Mouse (Mus musculus): ENCODE measurements around the gene Fat3. TPM values are rescaled to one million over a fixed set of nuclear protein-coding genes. Genes with fewer than 3 reads are reported as not detected.
A peak's percentile ranks its signal among the peaks of the same experiment; 100 is the strongest.

Gene Fat3
- 10 to 100 TPM; 62.3 to 84.8 (median 70.5) TPM for total RNA-seq (2022)

GRCm38 (mm10) chr9:16501186-16501711 is at the start of gene Fat3:
Fat3 (minus strand) TSS chr9:16501285.
- DNase-seq (ENCODE audit: low spot score in 2 of 2), result peak; percentile 35 to 60

DNA sequence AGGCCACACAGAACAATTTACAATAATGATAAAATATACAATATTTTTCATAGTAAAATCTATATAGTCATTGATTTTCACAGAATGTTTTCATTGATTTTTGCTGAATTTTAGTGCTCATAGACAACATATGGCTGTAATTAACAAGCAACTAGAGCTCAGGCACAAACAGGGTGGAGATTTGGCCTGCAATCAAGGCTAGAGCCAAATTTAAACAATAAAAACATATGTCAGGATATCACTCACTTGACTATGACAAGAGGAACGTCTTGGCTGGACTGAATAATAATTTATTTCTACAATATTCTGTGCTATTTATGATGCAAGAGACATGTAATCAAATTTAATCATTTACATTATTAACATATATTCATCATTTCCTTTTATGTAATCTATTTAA is 31.8 kb upstream of the Fat3 start:
- no peak for DNase-seq (ENCODE audit: low spot score in 2 of 2)

DNA sequence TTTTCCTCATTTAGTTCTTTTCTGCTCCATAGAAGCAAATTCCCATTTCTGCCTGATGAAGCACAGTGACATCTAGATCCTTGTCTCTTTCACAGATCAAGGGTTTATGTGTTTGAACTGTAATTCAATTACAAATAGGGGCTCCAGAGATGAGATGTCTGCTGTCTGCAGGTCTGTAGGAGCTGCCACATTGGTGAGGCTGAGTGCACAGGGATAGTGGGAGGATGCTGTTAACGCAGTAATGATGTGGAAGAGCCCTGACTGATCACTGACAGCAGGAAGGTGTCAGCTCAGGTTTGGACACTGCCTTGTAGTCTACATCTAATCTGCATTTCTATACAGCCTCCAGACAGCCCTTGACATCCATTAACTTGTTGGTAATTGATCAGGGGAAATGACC is 16.5 kb upstream of the Fat3 start:
- no peak for DNase-seq (ENCODE audit: low spot score in 2 of 2)

DNA sequence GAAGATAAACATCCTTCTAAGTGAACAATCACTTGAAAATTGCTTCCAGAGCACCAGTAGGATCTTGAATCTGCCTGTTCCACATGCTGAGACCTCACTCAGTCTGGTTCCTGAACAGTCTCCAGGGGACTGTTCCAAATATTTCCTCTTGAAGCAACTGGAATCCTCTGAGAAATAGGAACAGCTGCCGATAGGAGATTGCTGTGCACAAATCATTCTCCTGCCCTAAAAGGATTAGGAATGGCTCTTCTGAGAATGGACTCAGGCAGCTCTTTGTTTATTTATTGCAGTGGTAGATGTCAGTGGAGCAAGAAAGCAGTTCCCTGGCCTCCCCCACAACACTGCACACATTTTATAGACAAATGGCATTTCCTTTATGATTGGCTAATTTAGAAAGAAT is 10.9 kb upstream of the Fat3 start:
- no peak for DNase-seq (ENCODE audit: low spot score in 2 of 2)

DNA sequence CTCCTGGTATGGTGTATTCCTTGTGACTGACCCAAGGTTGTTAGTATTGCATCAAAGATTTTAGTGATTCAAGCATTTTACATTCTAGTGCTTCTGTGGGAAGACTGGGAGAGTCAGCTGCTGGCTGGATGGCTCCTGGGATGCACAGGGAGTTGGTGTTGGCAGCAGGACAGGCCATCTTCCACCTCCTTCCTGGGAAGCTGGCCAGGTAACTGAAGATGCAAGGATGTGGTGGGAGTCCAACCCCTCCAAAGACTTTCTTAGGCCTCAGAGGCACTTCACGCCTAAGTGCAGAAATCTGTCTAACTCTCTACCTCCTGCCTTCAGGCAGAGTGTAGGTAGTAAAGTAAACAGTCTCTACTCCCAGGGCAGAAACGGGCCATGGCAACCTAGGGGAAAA is 2.7 kb upstream of the Fat3 start:
- DNase-seq (ENCODE audit: low spot score in 2 of 2), result peak in 1 of 2 experiments; percentile 65

DNA sequence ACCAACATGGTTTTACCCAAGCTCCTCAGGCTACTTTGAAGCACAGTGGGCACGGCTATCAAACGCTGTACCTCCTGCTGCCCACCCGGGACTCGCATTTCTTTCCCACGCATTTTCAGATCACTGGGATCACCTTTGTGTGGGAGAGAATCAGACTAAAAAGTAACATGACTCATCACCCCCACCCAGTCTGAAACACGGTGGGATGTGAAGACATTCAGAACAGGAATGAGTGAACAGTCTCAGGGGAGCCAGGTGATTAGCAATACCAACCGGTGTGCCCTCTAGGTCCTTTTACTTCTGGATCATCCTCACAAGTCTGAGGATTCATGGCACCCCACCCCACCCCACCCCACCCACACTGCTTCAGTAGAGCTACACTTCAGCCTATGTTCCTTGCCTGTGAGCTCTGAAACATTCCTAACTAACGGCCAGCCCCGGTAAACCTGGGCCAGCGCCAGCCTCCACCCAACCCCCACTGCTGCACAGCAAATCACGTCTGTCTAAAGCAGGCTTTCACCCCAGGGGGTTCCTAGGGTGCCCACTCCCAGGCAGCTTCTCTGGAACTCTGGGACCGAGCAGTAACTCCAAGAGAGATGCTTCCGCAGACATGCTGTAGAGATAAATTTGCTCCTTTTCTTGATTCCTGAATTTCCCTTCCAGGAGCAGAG is 1.7 kb upstream of the Fat3 start:
- DNase-seq (ENCODE audit: low spot score in 2 of 2), result peak in 1 of 2 experiments; percentile 45

DNA sequence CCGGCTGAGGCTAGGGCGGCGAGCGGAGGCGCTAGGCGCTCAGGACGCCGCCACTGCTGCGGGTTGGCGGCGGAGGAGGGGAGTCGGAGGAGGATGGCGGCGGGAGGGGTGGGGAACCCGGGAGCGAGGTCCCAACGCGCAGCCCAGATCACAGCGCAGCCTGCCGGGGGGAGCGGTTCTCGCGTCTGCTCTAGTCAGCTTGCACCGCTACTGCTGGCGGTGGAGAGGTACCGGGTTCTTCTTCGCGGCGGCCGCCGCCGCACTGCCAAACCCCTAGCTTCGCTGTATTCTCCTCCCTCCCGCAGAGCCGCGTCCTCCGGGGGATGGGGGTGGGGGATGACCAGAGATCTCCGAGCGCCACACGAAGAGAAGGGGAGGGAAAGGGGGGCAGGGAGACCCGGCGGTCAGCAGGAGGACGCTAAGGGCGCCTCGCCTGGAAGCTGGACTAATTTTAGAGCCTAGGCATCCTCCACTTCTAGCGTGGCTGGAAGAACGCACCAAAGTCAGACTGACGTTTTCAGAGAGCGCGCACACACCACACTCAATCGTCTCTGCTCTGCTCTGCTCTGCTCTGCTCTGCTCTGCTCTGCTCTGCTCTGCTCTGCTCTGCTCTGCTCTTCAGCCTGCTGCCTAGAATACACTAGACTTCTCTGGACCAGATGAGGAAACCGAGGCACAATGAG is 1.0 kb upstream of the Fat3 start:
- DNase-seq (ENCODE audit: low spot score in 2 of 2), result peak; percentile 56 to 68

DNA sequence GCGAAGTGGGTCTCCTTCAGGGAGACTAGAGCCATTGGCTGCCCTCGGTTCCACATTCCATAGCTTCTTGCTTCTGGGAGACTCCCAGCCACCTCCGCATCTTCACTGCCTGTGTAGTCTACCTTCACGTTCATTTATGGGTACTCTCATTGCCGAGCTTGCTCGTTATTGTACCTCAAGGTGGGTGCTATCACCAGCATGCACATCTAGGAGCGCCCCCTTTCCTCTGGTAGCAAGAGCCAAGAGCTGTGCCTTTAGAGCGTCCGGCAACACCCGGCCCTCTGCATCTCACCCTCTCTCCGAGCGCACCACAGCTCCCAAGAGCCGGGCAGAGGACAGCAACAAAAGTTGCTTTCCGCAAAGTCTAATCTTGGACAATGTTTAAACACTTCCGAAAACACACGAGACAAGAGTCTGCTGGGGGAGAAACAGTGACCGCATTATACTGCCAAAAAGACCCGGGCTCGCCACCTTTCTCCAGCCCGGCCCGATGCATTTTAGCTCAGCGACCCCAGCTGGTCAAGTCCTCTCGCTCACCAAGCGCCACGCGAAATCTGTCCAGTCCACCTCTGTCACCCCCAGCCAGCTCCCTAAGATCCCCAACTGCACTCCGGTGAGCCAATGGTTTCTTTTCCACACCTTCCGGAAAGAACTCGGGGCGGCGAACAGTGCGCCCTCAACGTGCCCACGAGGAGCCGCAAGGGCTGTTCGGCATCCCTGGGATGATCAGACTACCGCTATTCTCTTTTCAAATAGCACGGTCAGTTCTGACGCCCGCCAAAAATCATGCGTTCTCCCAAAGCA is 501 bp downstream of the Fat3 start:
- DNase-seq (ENCODE audit: low spot score in 2 of 2), result peak; percentile 38 to 54

DNA sequence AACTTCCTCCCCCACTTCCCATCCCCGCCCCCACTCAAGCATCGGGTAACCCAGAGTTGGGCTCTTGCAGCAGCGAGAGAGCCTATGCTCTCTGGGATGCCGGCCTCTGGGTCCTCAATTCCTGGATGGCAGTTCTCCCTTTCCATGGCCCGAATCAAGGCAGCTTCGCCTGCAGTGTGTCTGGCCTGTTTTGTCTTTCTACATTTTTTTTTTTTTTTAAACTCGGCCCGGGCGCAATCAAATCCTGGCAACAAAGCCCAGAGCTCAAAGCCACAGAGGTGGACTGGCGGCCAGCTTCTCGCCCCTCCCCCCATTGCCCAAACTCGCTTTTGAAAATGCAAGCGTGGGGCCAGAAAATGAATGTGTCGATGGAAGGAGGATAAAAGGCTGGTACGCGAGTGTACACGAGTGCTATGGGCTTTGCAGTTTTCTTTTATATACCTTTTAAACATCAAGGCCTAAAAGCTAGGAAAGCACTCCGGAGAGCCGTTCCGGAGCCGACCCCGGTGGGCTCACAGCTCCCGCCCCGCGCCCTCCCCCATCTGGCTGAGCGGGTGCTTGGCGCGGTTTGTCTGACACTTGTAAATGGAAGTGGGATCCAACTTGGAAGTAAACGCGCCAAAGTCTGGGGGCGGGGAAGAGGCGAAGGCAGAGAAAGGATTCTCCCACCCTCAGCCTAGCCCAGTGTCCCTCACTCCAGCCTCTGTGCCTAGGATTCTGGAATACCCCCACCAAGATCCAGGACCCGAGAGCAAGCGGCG is 1.3 kb downstream of the Fat3 start:
- peak in 1 of 2 experiments; percentile 58 for DNase-seq (ENCODE audit: low spot score in 2 of 2)

GRCm38 (mm10) chr9:16498876-16499275 is 2.2 kb downstream of the Fat3 start:
- no peak for DNase-seq (ENCODE audit: low spot score in 2 of 2)

- DNase-seq (ENCODE audit: low spot score in 2 of 2), result no peak
These were observed 3.7 kb downstream of the Fat3 start for GRCm38 (mm10) chr9:16497361-16497760.

- DNase-seq (ENCODE audit: low spot score in 2 of 2), result no peak
These were observed 4.8 kb downstream of the Fat3 start for GRCm38 (mm10) chr9:16496331-16496730.

DNA sequence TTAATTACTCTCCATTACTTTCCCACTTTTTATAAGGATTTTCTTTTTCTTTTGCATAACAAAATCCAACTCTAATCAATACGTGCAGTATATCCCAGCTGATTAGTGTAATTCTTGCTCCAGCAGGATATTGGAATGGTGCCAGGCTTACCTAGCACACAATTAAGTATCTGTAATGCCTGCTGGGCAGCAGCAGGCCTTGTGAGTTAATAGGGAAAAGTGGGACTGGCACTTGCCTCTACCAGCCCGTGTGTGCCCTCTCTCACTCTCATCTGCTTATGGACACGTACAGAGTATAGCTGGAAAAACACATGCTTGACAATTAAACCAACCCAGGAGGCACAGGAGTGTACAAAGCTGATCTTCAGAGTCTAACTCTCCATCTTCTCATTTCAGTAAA is 11.4 kb downstream of the Fat3 start:
- no peak for DNase-seq (ENCODE audit: low spot score in 2 of 2)

GRCm38 (mm10) chr9:16487565-16487964 is 13.5 kb downstream of the Fat3 start:
- no peak for DNase-seq (ENCODE audit: low spot score in 2 of 2)

DNA sequence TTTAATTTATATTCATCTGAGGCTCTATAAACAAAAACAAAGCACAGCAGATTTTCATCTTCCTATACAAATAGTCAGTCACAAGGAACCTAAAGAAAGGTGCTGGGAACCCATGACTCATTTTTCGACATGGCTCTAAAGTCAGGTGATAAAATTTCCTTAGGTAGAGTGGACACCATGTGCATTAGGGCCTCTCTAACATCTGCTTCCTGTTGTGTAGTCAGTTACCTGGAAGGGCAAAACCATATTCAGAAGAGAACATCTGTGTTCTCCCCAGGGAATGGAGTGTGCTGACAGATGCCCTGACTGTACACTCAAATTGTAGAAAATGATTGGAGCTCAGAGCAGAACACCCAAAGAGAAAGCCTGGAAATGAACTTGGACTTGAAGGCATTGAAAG is 14.9 kb downstream of the Fat3 start:
- DNase-seq (ENCODE audit: low spot score in 2 of 2), result no peak

GRCm38 (mm10) chr9:16485173-16485572 is 15.9 kb downstream of the Fat3 start:
- DNase-seq (ENCODE audit: low spot score in 2 of 2), result no peak

GRCm38 (mm10) chr9:16484765-16485164 is 16.3 kb downstream of the Fat3 start:
- no peak for DNase-seq (ENCODE audit: low spot score in 2 of 2)

DNA sequence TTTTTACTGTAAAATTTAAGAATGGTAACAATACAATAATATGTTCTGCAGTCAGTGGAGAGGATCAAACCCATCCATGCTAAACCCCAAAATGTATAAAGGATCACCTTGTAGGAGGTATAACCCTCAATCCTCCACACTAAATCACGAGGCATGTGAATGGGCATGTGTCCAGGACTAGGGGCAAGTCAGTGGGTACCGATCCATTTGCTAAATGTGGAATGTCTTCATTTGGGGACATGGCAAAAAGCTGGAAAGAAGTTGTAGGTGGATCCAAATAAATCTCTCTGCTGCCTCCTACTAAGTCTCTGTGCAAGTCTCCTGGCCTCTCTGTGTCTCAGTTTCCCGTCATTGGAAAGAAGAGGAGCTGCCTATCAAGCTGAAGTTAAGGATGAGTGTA is 39.6 kb downstream of the Fat3 start:
- DNase-seq (ENCODE audit: low spot score in 2 of 2), result no peak

DNA sequence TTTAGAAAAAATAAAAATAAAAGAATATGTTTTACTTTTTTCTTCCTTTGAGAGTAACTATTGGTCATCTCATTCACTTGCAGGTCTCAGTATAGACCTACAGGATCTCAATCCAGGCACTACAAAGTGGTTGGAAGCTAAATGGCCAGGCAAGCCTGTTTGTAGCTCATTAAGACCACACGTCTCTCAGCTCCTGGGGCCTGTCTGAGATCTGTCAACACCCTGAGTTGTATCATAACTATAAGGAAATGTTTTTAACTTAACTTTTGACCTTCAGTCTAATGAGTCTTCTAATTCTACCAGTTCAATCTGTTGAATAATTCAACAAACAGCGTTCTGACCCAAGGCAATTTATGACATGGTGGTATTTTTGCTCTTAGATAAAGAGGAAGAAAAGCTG is 40.5 kb downstream of the Fat3 start:
- no peak for DNase-seq (ENCODE audit: low spot score in 2 of 2)

- DNase-seq (ENCODE audit: low spot score in 2 of 2), result no peak
These were observed 59.2 kb downstream of the Fat3 start for GRCm38 (mm10) chr9:16441930-16442329.

DNA sequence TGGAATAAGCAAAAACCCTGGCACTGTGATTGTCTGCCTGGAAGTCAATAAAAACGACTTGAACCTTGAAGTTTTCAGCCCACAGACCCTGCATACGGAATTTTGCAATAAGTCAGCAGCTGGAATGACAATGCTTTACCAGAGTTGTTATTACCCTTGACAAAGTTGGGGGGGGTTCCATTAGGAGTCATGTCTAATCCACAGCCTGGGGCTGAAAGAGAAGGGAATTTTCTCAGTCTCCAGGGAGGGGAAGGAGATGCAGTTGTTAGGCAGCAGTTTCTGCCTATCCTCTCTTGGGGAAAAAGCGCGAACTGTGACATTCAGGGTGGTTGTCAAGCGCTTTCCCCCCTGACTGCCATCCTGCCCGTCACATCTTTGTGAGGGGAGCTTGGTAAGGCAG is 60.4 kb downstream of the Fat3 start:
- no peak for DNase-seq (ENCODE audit: low spot score in 2 of 2)

Measured in left cerebral cortex, adult 8-10 months (tissue).